Mouse (Mus musculus) lung, postnatal 36 days (tissue): ENCODE data around the gene Polr2l.

Experiments
- DNase-seq: peaks from one replicate; pipeline ENCODE4 v3.0.0; 2022; ENCODE audit warnings: mixed read lengths

Gene Polr2l

GRCm38 (mm10) chr7:141475011-141475804 is at the start of gene Polr2l, which contains the start of gene Tspan4:
Gene Polr2l, minus strand, starts transcription at chr7:141475132.
Gene Tspan4, plus strand, starts transcription at chr7:141475240.
- DNase-seq, result peak; percentile 89

- no peak for DNase-seq
Observed at GRCm38 (mm10) chr7:141524271-141524670, 49.3 kb upstream of the Polr2l start.

GRCm38 (mm10) chr7:141523007-141523406 is 48.1 kb upstream of the Polr2l start:
- no peak for DNase-seq

- no peak for DNase-seq
Observed at GRCm38 (mm10) chr7:141519795-141520194, 44.9 kb upstream of the Polr2l start.

- no peak for DNase-seq
Observed at GRCm38 (mm10) chr7:141518926-141519325, 44.0 kb upstream of the Polr2l start.

- DNase-seq, result no peak
Observed at GRCm38 (mm10) chr7:141518296-141518695, 43.4 kb upstream of the Polr2l start.

GRCm38 (mm10) chr7:141517638-141518037 is 42.7 kb upstream of the Polr2l start:
- DNase-seq, result no peak

- DNase-seq, result no peak
Observed at GRCm38 (mm10) chr7:141510681-141511191, 35.8 kb upstream of the Polr2l start.

GRCm38 (mm10) chr7:141510196-141510595 is 35.3 kb upstream of the Polr2l start:
- no peak for DNase-seq

GRCm38 (mm10) chr7:141508160-141508559 is 33.2 kb upstream of the Polr2l start:
- DNase-seq, result no peak

GRCm38 (mm10) chr7:141506278-141506677 is 31.3 kb upstream of the Polr2l start:
- DNase-seq, result no peak

GRCm38 (mm10) chr7:141502556-141502905 is 27.6 kb upstream of the Polr2l start:
- no peak for DNase-seq

GRCm38 (mm10) chr7:141501820-141502555 is 27.1 kb upstream of the Polr2l start:
- DNase-seq, result no peak

GRCm38 (mm10) chr7:141497600-141497999 is 22.7 kb upstream of the Polr2l start:
- no peak for DNase-seq

- no peak for DNase-seq
Observed at GRCm38 (mm10) chr7:141495940-141496339, 21.0 kb upstream of the Polr2l start.

- no peak for DNase-seq
Observed at GRCm38 (mm10) chr7:141495379-141495778, 20.4 kb upstream of the Polr2l start.

- no peak for DNase-seq
Observed at GRCm38 (mm10) chr7:141493729-141494128, 18.8 kb upstream of the Polr2l start.

GRCm38 (mm10) chr7:141492738-141493137 is 17.8 kb upstream of the Polr2l start:
- DNase-seq, result no peak

- DNase-seq, result peak; percentile 43
Observed at GRCm38 (mm10) chr7:141491151-141491550, 16.2 kb upstream of the Polr2l start.

GRCm38 (mm10) chr7:141487141-141487540 is 12.2 kb upstream of the Polr2l start:
- DNase-seq, result no peak

- no peak for DNase-seq
Observed at GRCm38 (mm10) chr7:141486239-141486638, 11.3 kb upstream of the Polr2l start.

GRCm38 (mm10) chr7:141485606-141486005 is 10.7 kb upstream of the Polr2l start:
- DNase-seq, result no peak

GRCm38 (mm10) chr7:141485186-141485585 is 10.3 kb upstream of the Polr2l start:
- DNase-seq, result no peak
